Mouse (Mus musculus) embryo, embryonic 11 days (tissue): Measurements from ENCODE around the gene Rnf121.
A peak's percentile ranks its signal among the peaks of the same experiment; 100 is the strongest.

Source experiments
- DNase-seq: peaks from one replicate; pipeline ENCODE4 v3.0.0-alpha.2; 2015

Rnf121 gene

GRCm38 (mm10) chr7:102065046-102065891 is at the start of gene Rnf121, which contains the start of the genes Xndc1 and Xntrpc:
Gene Rnf121, minus strand, starts transcription at chr7:102065469.
Gene Xndc1, plus strand, starts transcription at chr7:102065511.
Gene Xntrpc, plus strand, starts transcription at chr7:102065713.
- DNase-seq, result peak; percentile 96

DNA sequence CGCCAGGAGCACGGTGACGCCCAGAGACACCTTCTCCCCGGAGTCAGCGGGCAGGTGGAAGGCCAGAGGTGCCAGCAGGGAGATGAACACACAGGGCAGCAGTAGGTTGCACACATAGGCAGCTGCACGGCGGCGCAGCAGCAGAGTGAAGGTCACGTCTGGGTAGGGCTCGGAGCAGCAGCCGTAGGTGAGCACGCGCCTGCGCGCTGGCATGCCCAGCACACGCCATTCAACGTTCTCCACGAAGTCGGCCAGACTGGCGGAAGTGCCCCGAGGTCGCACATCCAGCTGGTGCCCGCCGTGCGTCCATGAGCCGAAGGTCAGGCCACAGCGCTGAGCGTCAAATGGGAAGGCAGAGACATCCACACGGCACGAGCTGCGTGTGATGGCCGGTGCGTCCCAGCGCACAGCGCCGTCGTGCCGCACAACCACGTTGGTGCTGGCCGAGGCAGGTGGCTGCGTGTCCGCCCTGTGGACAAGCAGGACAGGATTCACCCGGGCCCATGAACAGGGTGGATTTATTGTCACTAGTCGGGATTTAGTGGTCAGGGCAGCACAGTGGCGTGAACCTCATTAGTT is 48.0 kb upstream of the Rnf121 start:
- no peak for DNase-seq

DNA sequence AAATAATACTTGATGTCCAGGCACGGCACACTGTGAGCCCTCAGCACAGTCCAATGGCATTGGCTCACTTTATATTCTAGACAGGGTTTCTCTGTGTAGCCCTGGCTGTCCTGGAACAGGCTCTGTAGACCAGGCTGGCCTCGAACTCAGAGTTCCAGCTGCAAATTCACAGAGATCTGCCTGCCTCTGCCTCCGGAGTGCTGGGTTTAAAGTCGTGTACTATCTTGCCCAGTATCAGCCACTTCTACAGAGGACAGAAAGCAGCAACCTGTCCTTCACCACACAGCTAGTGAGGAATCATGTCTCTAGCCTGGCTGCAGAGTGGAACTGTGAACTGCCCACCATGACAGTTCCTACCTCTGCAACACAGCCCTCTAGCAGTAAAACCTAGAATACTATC is 44.5 kb upstream of the Rnf121 start:
- DNase-seq, result no peak

- DNase-seq, result no peak
These were observed 43.9 kb upstream of the Rnf121 start, which contains the start of gene Art5 for GRCm38 (mm10) chr7:102109171-102109570. Gene Art5, minus strand, starts transcription at chr7:102109489.

DNA sequence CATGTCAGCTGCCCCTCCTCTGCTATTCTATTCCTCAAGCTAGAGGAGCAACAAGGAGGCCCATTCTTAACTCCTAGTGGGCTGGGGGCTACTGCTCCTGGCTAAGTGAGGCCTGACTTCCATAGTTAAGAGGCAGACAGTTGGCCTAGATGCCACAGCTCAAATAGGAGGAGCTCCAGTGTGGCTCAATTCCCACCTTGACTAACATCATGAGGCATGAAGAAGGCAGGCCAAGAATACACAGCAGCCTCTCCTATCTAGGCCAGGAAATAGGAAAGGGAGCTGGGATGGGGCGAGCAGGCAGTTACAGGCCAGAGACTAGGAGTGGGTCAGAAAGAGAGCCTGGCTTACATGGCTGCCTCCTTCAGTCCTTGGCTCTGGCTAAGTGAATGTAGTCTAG is 42.9 kb upstream of the Rnf121 start:
- no peak for DNase-seq

DNA sequence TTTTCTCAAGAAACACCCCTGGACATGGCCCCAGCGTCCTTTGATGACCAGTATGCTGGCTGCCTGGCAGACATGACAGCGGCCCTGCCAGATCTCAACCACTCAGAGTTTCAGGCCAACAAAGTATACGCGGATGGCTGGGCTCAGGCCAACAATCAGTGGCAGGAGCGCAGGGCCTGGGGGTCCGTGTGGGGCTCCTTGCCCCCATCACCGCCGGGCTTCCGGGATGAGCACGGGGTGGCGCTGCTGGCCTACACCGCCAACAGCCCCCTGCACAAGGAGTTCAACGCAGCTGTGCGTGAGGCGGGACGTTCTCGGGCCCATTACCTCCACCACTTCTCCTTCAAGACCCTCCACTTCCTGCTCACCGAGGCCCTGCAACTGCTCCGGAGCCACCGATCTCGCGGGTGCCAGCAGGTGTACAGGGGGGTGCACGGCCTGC is 41.5 kb upstream of the Rnf121 start:
- DNase-seq, result peak; percentile 45

DNA sequence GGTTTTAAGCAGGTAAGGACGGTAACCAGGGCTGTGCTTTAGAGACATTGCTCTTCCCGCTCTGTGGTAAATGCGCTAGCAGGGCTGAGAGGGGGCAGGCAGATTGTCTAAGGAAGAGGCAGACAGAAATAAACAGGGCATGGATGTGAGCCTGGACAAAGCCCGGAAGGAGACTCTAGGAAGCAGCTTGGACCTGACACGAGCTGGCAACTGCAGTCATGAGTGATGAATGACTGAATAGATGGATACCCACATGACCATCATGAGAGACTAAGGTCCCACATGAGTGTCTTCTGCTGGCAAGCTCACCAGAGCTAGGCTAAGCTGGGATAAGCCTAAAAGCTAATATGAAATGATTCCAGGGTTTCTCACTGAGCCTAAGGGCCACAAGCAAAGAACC is 38.9 kb upstream of the Rnf121 start:
- DNase-seq, result no peak

DNA sequence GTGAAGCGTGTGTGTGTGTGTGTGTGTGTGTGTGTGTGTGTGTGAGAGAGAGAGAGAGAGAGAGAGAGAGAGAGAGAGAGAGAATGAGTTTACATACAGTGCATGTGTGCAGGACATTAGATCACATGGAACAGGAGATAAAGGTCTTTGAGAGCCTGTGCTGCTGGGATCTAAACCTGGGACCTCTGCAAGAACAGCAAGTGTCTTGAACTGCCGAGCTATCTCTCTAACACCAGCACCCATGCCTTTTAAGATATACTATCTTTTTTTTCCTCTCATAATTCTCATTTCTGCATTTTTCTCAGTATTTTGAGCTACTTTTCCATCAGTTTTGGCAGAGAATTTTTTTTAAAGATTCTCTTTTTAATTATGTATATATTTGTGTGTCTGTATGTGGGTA is 38.3 kb upstream of the Rnf121 start:
- no peak for DNase-seq

DNA sequence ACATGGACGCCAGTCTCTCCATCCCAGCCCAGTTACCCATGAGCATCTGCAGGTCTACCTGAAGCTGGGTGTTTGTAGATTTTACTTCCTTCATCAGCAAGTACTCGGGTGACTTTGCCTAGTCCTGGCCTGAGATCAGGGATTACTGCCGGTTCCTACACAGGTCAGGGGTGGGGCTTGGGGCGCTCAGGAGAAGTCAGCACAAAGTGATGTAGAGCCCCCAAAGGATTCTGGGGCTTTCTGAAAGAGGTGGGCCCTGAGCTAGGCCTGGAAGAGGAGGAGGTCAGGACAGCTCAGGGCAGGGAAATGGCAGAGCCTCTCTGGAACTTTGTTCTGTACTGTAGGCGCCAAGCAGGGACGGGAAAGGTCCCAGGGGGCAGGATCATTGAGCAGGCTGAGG is 37.4 kb upstream of the Rnf121 start:
- DNase-seq, result no peak

DNA sequence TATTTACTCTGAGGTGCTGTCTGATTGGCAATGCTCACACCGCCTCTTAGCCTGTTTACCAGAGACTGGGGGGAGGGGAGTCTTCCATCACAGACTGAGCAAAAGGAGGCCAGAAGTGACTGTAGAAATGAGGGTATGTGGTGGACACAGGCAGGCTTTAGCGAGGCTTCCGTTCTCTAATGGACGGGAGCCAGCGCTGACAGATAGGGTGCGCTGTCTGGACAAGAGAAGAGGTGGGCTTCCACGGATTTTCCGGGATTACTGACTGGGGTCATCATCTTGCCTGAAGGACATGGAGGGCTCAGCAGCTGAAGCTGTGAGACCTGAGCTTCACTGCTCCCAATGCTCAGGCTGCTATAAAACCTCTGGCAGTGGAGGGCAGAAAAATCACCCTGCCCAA is 37.0 kb upstream of the Rnf121 start:
- peak; percentile 30 for DNase-seq

DNA sequence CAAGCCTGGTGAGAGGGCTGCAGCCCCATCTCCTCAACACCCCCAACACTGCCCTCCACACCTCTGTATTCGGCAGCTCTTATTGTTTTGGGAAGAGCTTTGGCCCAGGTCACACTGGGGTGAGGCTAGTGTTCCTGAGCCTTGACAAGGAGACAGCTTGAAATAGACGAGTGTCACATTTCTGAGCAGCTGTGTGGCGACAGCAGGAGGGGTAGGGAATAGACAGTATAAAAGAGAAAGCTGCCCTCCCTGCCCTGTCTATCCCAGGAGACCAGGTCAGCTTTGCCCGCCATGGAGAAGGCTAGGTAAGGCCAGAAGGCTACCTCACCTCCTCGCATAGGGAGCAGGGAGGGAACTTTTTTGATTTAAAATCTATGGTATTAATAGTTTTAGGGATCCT is 36.2 kb upstream of the Rnf121 start, which contains the start of gene Art1:
Gene Art1, plus strand, starts transcription at position 257 of the 400 bp plus-strand sequence.
- DNase-seq, result no peak

DNA sequence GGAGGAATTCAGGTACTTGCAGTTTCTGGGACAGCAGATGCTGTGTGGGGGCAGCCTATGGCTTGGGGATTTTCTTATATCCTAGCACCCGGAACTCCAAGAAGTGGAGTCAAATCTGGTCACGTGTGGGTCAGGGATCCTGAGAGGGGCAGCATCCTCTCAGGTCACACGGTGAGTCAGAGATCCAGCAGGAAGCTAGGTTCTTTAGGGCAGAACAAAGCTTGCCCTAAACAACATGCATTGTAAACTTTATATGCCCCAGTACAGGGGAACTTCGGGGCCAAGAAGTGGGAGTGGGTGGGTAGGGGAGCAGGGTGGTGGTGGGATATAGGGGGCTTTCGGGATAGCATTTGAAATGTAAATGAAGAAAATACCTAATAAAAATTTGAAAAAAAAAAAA is 35.6 kb upstream of the Rnf121 start:
- no peak for DNase-seq

DNA sequence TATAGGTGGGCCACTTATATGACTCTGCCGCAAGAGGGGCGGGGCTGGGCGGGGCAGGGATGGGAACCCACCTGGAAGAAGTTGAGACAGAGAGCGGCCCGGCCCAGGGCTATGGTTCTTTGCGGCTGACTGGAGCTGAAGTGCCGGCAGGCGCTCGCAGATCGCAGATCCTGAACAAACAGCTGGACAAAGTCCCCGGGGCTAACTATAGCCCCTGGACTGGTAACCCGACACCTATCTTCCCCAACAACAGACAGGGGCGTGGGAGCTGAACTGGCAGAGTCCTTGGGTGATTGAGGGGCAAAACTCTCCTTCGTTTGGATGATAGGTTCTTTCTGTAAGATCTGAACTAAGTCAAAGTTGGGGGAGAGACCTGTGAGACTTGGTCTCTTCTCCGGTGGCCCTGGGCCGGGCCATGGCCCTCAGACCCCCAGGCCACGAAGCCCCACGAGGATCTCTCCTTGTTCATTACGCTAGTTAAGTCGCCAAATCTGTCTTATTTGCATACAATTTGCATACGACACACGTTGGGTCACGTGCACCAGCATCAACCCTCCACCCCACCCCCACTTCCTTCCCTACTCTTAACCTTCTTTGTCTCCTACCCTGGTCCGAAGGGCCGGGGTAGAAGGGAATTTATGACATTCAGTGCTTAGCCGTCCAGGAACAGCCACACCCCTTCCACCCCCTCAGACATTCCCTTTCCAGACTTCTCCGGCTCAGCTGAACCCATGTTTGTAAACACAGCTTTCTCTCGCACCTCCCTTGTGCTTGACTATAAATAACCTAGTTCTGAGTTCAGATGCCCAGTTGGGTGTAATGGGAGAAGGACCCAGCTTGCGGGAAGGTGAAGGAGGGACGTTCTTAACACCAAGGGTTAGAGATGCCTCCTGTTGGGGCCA is 34.7 kb upstream of the Rnf121 start:
- peak; percentile 78 for DNase-seq

- DNase-seq, result no peak
These were observed 22.1 kb upstream of the Rnf121 start for GRCm38 (mm10) chr7:102087336-102087735.

GRCm38 (mm10) chr7:102084041-102084696 is 18.9 kb upstream of the Rnf121 start:
- DNase-seq, result no peak

DNA sequence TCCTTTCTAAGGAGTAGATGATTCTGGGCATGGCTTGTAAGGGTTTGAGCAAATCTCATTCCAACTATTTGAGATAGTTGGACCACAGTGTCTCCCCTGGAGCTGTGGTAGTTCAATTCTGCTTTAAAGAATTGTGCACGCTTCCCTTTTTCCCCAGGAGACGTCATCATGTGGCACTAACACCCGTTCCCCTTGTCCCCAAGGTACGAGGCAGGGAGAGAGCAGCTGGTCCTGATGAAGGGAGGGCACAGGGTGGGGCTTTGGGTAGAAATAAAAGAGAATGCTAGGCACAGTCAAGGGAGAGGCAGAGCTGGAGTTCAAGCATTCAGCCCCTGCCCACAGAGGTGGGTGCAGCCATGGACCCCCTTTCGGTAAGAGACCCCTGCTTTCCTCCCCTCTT is 17.5 kb upstream of the Rnf121 start, which contains the start of gene Trpc2:
Gene Trpc2, plus strand, starts transcription at position 301 of the 400 bp plus-strand sequence.
- no peak for DNase-seq

GRCm38 (mm10) chr7:102081784-102082183 is 16.5 kb upstream of the Rnf121 start:
- DNase-seq, result no peak

- no peak for DNase-seq
These were observed 15.0 kb upstream of the Rnf121 start for GRCm38 (mm10) chr7:102080311-102080710.

GRCm38 (mm10) chr7:102078517-102078916 is 13.2 kb upstream of the Rnf121 start:
- peak; percentile 24 for DNase-seq

GRCm38 (mm10) chr7:102076714-102077296 is 11.5 kb upstream of the Rnf121 start:
- peak; percentile 32 for DNase-seq

- DNase-seq, result peak; percentile 5
These were observed 1.1 kb upstream of the Rnf121 start for GRCm38 (mm10) chr7:102066363-102066762.

GRCm38 (mm10) chr7:102064655-102065045 is 619 bp downstream of the Rnf121 start:
- DNase-seq, result peak; percentile 7
